Mouse (Mus musculus): Measurements from ENCODE around the gene Nisch. TPM values are rescaled to one million over a fixed set of nuclear protein-coding genes. Genes with fewer than 3 reads are reported as not detected.
A peak's percentile ranks its signal among the peaks of the same experiment; 100 is the strongest.

The Nisch gene
- total RNA-seq, 1 experiment from 2014 or later: 114 TPM

- ATAC-seq (replicated peaks; ENCODE audit: low read depth, poor library complexity, severe bottlenecking): peak; percentile 67
These were observed 21.7 kb downstream of the Nisch start for GRCm38 (mm10) chr14:31194891-31195513.

DNA sequence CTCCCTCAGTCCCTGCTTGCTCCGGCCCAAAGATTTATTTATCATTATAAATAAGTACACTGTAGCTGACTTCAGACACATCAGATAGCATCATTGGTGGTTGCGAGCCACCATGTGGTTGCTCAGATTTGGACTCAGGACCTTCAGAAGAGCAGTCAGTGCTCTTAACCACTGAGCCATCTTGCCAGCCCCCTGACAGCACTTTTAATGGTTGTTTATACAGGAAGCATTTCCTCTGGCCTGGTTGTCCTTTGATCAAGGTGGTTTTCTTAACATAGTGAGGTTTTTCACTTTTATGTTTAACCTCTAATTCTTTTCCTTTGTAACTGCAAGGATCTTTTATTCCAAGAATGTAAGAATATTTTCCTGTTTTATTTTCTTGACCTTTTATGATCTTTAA lies 22.3 kb downstream of the Nisch start:
- ATAC-seq (replicated peaks; ENCODE audit: low read depth, poor library complexity, severe bottlenecking): no peak

DNA sequence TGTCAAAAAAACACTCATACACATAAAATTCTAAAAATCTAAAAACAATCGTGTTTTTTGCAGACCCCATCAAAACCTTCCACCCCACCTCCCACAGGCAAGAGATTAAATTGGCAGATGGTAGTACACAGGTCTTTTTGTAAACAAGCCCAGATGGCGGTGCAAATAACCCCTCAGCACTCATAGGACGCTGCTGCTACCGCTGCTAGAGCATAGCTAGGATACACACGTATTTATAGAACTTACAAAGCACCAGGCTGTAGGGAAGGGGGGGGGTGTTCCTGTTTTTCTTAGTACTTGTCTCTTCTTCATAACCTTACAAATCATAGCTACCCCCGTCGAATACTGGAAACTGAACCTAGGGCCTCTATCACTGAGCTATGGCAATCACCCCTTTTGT lies 23.0 kb downstream of the Nisch start:
- ATAC-seq (replicated peaks; ENCODE audit: low read depth, poor library complexity, severe bottlenecking): no peak

GRCm38 (mm10) chr14:31191936-31192335 lies 24.8 kb downstream of the Nisch start:
- ATAC-seq (replicated peaks; ENCODE audit: low read depth, poor library complexity, severe bottlenecking): no peak

DNA sequence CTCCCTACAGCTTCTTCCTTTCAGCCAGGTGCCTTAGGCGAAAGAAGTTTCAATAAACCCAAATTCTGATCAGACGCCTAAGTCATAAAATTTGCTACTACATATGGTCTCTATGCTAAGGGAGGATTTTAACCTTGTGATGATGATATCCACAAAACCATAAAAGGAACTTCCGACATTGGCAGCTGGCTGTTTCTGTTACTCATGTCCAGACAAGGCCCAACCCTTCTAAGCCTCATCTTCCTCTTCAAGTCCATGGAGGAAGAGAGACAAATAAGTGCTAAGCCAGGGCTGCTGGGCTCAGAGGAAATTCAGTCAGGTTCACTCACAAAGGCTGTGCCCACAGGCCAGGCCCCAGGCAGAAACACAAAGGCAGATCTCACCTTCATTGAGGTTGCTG lies 27.4 kb downstream of the Nisch start:
- peak; percentile 21; the same call in 1 of the 2 replicates for ATAC-seq (replicated peaks; ENCODE audit: low read depth, poor library complexity, severe bottlenecking)

DNA sequence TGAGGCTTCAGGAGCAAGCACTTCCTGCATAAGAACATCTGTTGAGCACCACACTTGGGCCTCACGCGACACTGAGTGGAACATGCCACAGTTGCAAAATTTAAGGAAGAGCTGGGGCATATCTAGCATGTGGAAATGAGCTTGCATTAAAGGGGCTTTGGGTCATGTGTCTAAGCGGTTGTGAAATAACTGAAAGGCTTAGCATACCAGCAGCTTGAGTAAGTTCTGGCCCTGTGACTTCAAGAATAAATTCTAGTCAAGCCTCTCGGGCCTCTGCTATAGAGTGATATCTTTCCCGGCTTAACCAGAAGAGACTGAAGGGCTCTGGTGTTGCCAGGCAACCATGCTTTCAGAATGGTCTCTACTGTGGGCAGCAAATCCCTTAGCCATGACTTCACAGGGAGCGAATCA lies 28.0 kb downstream of the Nisch start:
- peak; percentile 76 for ATAC-seq (replicated peaks; ENCODE audit: low read depth, poor library complexity, severe bottlenecking)

DNA sequence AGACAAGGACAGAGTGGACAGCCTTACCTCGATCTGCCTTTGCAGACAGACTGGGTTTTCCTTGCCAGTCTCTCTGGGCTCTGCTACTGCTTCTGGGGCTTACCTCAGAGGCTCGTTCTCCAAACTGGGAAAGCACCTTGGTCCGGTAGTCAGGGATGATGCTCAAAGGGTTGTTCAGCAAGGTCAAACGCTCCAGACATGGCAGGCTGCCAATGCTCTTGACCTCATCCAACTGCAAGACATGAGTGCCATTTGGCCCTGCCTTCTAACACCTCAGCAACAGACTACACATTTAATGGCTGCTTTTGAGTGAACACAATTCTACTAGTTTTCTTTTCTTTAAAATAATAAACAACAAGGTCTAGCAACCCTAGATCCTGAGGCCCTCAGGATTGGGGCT lies 30.1 kb downstream of the Nisch start:
- no peak for ATAC-seq (replicated peaks; ENCODE audit: low read depth, poor library complexity, severe bottlenecking)

DNA sequence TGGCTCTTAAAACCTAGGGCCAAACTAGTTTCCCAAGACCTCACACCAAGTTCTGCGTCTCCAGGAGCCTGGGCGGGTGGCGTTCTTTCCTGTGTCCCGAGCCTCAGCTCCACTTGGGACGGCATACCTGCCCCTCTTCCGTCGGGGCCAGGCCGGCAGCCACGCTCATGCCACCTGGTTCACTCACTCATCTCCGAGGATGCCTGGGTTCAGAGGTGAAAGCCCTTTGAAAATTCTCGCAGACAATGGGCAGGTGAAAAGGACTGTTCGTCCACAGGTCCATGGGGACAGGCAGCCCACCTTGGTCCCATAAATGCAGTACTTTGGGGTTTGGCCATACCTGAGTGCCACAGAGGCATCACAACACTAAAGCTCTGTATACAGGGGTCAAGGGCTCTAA lies 32.6 kb downstream of the Nisch start:
- ATAC-seq (replicated peaks; ENCODE audit: low read depth, poor library complexity, severe bottlenecking): no peak

DNA sequence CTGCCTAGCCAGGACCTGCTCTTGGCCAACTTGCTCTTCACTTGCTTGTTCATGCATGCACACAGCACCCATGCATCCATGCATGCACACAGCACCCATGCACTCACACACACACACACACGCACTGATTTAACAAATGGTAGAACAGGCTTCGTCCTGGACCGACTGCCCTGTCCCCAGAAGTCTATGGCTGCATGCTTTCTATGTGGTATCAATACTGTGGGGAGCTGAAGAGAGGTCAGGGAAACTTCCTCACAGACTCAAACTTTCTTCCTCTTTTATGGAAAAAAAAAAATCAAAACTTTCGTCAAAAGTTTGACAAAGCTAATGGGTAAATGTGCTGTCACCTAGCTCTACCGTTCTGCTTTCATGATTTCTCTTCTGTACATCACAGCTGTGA lies 33.2 kb downstream of the Nisch start:
- ATAC-seq (replicated peaks; ENCODE audit: low read depth, poor library complexity, severe bottlenecking): peak; percentile 35; the same call in 1 of the 2 replicates

DNA sequence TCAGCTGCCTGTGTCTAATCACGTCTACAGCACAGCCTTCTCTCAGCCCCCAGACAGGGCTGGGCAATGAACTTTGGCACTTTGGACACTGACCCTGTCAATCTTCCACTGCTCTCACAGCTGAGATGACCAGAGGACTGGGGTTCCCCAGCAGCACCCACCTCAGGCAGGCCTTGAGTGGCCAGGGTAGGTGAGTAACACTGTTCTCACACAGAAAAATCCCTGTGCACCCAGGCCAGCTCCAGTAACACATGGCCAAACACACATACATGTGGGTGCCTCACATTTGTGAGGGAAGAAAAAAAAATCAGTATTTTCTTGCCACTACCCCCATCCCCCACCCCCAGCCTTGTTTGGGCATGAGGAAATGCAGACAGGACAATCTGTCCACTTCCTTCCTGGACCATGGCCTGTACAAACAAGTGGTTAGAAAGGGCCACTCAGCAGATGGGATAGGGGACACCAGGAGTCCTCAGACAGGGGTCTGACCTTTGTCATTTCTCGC lies 33.9 kb downstream of the Nisch start:
- ATAC-seq (replicated peaks; ENCODE audit: low read depth, poor library complexity, severe bottlenecking): no peak

DNA sequence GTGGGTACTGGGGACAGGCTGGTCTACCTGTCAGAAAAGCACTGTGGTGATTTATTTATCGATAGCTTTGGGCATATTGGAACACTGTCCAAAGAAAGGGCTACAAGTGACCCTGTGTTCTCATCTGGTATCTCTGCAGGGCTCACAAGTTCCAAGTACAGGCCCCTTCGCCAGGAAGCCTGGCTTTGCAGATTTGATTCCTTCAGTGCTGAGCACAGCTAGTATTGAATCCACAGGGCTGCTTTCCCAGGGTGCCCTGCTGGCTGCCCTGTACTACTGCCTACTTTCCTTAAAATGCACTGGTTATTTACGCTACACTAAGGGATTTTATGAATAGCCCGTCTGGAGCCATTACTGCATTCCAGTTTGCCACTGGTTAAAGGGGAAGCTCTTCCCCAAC lies 35.2 kb downstream of the Nisch start:
- ATAC-seq (replicated peaks; ENCODE audit: low read depth, poor library complexity, severe bottlenecking): no peak

DNA sequence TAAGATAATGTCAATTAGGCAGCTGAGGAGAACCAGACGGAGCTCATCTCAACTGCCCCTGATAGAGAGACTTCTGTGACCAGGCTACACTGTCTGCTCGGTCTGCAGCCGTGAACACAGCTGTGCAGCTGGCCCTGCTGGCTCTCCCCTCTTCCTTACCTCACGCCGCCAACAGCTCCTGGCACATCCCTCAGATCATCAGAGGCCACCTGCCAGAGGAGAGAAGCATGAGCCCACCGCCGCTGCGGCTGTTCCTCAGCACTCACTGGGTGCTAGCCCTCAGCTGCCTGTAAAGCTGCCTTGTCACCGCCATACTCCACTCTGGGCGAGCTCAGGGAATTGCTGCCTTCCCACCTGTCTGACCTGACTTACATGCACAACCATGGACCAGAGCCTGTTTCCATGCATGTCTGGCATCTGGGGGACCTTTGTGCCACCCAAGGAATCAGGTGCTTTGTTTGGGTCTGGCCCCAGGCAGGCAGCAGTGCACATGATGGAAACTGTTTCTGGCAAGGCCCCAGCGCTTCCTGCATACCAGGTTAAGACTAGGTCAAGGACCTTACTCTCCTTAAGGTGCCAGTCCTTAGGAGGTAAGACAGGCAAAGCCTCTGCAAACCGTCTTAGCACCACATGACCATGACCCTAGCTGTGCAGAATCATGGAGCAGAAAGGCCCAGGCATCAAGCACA lies 36.9 kb downstream of the Nisch start:
- ATAC-seq (replicated peaks; ENCODE audit: low read depth, poor library complexity, severe bottlenecking): no peak

DNA sequence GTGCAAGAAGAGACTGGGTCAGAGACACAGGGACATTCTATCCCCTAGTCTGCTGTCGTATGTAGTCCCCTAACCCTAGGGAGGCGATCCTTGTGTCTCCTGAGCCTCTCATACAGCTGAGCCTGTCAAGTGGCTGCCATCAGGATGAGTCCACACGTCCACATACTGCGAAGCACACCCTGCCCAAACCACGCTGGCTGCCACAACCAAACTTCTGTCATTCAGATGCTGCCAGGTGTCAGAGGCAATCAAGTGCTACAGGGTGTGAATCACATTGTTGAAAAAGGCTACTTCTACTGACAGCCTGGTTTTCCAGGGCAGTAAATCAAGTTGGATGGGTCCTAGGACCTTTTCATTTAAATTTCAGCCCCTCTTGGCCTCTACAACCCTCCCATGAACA lies 39.0 kb downstream of the Nisch start:
- ATAC-seq (replicated peaks; ENCODE audit: low read depth, poor library complexity, severe bottlenecking): no peak

- no peak for ATAC-seq (replicated peaks; ENCODE audit: low read depth, poor library complexity, severe bottlenecking)
These were observed 39.5 kb downstream of the Nisch start for GRCm38 (mm10) chr14:31177287-31177686.

- ATAC-seq (replicated peaks; ENCODE audit: low read depth, poor library complexity, severe bottlenecking): no peak
These were observed 43.2 kb downstream of the Nisch start for GRCm38 (mm10) chr14:31173537-31173936.

- ATAC-seq (replicated peaks; ENCODE audit: low read depth, poor library complexity, severe bottlenecking): no peak
These were observed 43.8 kb downstream of the Nisch start for GRCm38 (mm10) chr14:31172781-31173455.

DNA sequence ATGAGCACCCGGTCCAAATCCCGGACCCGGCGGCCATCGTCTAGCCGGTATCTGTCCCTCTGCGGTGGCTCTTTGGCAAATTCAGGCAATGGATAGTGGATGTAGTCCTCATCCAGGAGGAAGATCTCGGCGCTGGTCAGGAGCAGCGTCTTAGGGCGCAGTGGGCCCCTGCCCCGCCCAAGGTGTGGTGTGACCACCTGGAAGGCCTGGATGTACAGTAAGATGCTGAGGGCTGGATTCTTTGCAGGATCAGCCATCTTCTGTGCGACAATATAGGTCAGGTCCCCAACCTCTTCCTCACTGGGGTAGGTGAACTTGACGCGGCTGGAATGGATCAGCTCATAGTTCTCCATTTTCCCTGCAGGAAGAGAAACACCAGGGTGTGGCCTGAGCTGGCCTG lies 44.9 kb downstream of the Nisch start:
- ATAC-seq (replicated peaks; ENCODE audit: low read depth, poor library complexity, severe bottlenecking): no peak

GRCm38 (mm10) chr14:31171386-31171785 lies 45.4 kb downstream of the Nisch start:
- no peak for ATAC-seq (replicated peaks; ENCODE audit: low read depth, poor library complexity, severe bottlenecking)

- ATAC-seq (replicated peaks; ENCODE audit: low read depth, poor library complexity, severe bottlenecking): no peak
These were observed 45.8 kb downstream of the Nisch start for GRCm38 (mm10) chr14:31170963-31171362.

DNA sequence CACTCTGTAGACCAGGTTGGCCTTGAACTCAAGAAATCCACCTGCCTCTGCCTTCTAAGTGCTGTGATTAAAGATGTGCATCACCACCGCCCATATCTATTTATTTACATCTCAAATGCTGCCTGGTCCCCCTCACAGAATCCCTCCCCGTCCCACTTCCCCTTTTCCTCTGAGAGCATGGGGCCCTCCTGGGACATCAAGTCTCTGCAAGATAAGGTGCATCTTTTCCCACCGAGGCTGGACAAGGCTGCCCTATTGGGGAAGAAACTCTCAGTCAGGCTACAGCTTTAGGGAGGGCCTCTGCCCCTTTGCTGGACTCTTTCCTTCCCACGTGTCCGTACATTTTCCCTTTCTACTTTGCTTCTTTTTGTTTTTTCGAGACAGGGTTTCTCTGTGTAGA lies 47.2 kb downstream of the Nisch start:
- ATAC-seq (replicated peaks; ENCODE audit: low read depth, poor library complexity, severe bottlenecking): no peak

DNA sequence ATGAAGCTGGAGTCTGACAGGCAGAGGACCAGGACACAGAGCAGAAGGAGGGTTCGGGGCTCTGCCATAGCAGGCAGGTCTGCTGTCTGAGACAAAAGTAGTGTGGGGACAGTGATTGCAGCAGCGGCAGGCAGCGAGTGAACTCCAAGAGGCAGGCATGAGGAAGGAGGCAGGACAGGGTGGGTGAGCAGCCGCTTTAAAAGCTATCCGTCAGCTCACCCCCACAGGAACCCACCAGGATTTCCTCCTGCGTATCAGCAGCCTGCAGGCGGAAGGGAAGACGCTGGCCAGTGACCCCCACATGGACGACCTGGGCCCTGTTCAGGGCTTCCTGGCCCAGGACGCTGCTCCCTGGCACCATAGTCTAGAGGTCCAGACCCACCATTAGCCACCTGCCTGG lies 48.3 kb downstream of the Nisch start, which contains the start of gene Stab1:
Stab1 (minus strand) TSS at position 217 of the 400 bp plus-strand sequence.
- peak; percentile 53 for ATAC-seq (replicated peaks; ENCODE audit: low read depth, poor library complexity, severe bottlenecking)

Measured in common myeloid progenitor, adult 5-6 weeks (primary cell).